Mouse (Mus musculus): ENCODE results near the gene Selenot.
"Not testable (repeated sequence)": the region's sequence is repeated elsewhere in the genome, so short reads cannot be mapped to it uniquely, and the experiment has no call there.

Gene Selenot

DNA sequence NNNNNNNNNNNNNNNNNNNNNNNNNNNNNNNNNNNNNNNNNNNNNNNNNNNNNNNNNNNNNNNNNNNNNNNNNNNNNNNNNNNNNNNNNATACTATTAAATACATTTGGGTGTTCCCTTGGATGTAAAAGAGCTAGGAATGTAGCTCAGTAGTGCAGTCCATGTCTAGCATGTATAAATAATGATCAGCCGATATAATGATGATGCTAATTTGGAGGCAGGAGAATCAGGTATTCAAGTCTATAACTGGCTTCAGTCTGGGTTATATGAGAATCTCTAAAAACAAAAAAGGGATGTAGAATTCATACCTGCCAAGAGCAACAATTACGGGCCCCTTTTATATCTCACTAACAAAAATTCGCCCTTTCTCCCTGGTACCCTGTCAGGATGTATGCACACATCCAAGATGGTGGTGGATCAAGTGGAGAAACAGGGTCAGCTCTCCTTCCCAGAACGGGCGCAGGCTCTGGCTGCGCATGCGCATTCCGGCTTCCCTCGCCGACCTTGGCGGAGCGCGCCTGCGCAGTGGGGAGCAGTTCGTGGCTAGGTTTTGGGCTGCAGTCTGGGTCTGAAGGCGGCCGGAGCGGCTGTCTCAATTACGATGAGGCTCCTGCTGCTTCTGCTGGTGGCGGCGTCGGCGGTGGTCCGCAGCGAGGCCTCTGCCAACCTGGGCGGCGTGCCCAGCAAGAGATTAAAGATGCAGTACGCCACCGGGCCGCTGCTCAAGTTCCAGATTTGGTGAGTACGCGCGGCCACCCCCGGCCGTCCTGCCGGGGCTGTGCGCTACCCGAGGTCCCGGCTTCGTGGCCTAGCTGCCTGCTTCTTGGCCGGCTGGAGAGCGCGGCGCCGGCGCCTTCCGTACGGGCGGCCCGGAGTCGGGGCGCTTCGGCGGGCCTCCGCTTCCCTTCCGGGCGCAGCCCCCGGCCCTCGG lies at the start of gene Selenot:
Gene Selenot, plus strand, starts transcription at position 500 of the 930 bp plus-strand sequence.
- peak; percentile 98 for DNase-seq (ENCODE audit: low spot score)

DNA sequence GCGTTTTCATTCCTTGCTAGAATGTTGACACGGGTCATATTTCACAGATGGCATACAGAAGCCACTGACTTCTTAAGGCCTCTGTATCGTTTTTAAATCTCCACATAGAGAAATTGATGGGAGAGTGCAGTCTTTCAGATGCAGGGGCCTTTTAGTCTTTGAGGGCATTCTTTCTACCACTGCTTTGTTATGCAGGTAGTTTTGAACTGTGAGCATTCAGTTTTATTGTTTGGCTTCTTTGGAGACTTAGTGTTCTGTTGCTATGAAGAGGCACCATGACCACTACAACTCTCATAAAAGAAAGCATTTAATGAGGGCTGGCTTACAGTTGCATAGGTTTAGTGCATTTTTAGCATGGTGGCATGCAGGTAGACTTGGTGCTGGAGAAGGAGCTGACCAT lies 39.9 kb upstream of the Selenot start:
- no peak for DNase-seq (ENCODE audit: low spot score)

DNA sequence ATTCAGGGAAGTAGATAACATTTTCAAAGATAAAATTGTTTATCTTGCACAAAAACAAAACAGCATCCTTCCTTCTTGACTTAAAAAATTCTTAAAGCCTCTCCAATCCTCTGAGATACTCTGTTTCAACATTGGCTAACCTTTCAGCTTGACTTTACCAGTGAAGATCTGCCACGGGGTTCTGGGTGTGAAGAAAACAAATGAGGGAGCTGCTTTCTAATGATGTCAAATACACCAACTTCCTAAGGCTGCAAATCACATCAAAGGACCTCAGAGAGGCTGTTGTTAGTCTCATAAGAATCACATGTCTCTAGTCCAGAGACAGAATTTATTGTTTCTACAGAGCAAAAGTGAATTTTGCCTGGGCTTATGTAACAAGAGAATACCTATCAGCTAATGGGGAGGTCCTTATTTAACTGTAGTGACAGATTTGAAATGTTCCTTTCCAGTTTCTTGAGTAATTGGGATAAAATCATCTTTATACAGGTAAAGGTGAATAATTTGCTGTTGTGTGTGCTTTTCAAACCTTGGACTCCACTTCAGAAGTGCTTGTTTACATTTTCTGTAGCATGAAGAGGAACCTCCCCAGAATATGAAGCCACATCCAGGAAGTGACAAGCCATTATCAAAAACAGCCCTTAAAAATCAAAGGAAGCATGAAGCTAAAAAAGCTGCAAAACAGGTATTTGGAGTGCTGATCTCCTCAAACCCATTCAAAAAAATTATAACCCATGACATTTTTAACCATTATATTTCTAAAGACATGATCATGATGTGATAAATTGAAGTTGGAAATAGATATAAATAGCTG lies 24.2 kb upstream of the Selenot start:
- DNase-seq (ENCODE audit: low spot score) = no peak

DNA sequence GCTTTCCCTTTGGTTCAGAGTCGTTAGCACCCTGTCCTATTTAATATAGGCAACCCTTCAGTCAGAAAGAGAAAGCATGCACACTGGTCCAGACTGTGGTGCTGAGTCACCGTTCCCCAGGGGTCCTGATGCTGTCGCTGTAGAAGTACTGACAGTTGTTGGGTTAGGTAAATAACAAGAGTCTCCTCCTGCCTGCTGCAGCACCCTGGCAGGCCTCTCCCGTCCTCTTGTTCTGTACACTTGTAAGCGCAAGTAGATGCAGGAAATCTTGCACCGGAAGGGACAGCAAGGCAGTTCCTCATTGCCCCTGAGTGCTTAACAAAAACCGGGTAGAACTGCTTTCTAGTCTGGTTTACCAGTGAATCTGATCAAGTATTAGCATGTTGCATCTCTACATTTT lies 19.8 kb upstream of the Selenot start:
- DNase-seq (ENCODE audit: low spot score) = no peak

DNA sequence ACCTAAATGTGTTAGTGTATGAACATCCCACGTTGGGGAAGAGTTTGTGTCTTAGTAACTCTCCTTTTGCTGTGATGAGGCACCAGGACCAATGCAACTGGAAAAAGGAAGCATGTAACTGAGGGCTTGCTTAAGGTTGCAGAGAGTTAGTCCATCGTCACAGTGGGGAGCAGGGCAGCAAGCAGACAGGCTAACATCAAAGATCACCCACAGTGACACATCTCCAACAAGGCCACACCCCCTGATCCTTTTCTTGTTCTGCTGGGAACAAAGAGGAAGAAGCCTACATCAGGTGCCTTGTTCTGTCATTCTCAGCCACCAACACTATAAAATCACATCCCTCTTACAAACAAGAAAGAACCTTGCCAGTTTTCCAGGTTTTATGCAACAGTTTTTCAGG lies 16.5 kb upstream of the Selenot start:
- DNase-seq (ENCODE audit: low spot score) = no peak

DNA sequence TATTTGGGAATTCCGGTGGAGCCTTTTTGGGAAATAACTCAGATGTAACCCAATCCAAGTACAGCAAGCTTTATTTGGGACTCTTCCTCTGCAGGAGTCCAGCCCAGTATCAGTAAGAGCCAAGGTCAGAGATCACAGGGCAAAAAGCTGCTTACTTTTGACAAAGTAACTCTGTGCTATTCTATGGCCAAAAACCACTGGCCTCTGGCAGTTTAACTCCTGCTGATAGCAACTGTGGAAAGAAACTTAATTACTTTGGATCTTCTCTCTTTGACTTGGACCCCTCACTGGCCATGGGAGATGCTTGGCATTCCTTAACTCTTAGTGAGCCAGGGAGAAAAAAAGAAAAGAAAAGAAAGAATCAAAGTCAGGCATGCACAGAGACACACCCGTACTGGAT lies 15.0 kb upstream of the Selenot start:
- no peak for DNase-seq (ENCODE audit: low spot score)

DNA sequence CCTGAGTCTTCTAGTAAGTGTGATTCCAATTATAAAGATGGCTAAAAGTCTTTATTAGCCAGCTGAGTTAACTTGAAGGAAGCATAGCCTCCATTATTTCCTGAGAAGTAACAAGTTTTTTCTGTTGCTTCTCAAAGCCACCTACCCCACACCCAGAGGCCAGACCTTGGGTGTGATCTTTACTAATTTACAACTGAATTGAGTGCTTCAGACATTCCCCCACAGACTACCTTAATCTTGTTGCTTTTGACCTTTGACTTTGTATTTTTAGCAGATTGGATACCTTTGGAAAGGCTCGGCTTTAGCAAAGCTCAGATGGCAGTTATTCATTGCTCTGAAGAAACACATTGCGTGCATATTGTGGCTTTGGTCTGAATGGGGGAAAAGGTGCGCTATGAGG lies 5.6 kb upstream of the Selenot start:
- DNase-seq (ENCODE audit: low spot score) = no peak

DNA sequence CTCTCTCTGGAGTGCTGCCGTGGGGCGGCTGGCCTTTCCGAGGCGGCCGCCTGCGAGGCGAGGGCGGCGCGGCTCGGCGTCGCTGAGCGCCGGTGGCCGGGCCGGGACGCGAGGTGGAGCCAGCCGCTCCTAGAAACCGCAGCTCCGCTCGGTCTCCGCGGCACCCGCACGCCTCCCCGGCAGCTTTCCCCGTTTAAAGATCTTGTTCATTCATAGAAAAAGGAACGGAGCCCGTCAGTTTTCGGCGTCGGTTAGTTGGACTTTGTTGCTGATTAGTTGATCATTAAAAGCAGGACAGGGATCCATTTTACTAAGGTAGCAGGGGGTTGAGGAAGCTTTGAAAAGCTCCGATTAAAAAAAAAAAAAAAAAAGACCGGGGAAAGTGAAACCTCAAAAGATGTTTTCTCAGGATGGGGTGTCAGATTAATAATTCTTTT lies 649 bp downstream of the Selenot start:
- no peak for DNase-seq (ENCODE audit: low spot score)

DNA sequence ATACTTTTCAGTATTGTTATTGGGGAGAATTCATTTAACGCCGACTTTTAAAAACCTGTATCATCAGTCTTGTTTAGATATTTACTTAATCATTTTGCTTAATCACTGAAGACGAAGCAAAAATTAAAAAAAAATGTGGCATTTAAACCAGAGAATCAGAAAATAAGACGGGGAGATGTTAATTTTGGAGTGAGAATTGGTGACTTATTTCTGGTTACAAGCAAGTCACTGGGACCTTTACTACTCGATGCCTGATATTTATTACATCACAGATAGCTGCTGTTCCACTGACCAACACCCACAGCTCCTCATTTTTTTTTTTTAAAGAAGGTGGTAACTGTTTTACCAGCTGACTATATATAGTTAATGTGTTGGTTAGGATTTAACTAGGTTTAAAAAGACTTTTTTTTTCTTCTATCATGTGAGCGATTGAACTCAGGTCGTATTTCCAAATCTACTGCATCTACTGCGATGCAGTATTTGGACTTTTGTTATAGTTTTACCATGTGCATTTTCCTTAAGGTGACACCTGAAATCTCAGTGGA lies 1.1 kb downstream of the Selenot start:
- no peak for DNase-seq (ENCODE audit: low spot score)

DNA sequence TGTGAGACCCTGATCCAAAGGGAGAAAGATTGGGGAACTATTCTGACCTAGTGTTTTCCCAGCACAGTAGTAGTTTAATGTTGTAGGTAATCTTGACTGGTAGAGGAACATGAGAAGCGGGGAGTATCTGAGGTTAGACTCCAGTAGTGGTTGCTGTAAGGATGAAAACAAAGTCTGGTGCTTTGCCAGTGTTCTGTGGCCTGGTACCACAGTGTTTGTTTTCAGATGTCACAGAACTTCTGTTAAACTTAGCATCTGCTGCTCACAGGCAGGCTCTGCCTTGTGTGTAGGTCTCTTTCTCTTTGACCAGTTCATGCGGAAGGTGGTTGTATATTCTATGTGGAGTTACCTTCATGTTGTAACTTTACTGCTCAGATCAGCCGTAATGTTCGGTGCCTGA lies 5.1 kb downstream of the Selenot start:
- no peak for DNase-seq (ENCODE audit: low spot score)

DNA sequence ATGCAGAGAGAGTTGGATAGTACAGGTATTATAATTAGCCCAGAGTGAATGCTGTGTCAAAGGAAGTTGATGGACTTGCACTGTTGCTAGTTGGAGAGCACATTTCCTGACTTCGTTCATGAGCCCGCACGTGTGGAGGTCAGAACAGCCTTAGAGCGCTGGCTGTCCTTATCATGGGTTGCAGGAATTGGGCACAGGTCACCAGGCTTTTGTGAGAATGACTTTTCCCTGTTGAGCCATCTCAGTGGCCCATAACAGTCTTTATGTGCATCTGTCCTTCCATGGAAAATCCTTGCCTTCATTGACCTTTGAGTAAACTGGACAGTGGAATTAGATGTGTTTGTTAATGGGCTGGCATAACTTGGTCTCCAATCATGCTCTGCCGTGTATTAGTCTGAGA lies 5.9 kb downstream of the Selenot start:
- no peak for DNase-seq (ENCODE audit: low spot score)

DNA sequence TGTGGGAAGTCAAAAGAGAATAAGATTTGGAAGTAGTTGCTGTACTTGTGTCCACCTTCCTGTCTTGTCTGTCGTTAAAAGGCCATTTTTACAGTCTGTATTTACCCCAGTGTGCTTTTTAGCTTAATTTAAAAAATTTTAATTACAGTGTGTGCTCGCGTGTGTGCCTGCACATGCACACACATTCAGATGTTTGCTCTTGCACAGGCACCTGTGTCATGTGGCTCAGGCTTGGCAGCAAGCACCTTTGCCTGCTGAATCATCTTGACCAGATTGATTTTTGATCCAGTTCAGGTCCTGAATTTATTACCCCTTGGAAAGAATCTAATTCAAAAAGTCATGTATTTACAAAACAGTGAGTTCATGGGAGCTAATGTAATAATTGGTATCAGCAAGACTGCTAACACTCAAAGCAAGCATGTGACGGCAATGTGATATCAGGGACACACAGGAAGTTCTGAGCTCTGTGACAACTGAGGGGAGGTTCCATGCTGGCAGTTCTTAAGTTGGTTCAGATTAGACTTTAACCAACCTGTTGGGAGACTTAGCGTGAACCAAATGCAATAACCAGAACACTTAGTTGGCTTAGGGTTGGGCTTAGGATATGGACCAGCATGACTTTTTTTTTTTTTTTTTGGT lies 6.5 kb downstream of the Selenot start:
- no peak for DNase-seq (ENCODE audit: low spot score)

DNA sequence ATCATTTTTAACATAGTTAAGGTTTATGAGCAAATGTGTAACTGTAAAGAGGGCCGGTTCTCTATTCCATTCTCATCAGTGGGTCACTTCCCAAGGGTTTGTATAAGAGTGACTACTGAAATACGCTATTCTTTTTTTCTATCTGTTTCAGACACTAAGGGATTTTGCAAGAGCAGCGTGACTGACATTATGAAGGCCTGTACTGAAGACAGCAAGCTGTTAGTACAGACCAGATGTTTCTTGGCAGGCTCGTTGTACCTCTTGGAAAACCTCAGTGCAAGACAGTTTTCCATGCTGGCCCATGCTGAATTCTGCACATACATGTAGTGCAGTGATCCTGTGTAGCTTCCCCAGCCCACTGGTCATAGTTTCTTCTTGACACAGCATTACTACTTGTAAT lies 14.1 kb downstream of the Selenot start:
- not testable (repeated sequence) for DNase-seq (ENCODE audit: low spot score)

DNA sequence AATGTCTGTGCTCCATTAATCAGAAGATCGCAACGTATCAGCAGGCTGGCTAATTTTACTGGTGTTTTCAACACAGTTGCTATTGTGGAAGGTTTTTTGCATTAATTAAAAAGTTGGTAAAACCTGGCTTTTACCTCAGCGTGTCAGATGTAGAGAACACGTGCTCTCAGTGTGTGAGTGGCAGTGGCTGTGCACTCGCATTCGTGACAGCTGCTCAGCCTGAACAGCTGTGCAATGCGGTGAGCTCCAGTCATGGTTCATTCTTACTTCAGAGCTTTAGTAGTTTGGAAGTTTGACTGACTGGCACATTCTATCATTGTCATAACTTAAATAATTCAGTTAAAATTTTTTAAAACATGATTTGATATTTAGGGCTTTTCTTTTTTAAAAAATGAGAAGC lies 16.2 kb downstream of the Selenot start:
- DNase-seq (ENCODE audit: low spot score) = not testable (repeated sequence)

DNA sequence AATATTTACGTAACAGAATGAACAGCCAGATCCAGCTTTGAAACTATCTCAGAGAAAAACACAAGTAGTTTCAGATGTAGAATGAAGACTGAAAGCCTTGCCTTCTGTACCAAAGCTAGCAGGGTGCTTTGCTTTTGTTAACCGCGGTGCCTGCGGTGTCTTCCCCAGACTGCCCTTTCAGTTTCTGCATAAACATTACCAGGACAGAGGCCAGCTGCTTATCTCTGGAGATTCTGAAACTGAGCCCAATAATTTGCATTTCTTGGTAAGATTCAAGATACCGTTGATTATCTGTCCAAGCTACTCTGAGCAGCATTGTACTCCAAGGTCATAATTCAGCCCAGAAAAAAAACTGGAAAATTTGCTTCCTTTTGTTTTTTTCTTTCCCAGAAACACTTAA lies 17.2 kb downstream of the Selenot start:
- peak; percentile 26 for DNase-seq (ENCODE audit: low spot score)

DNA sequence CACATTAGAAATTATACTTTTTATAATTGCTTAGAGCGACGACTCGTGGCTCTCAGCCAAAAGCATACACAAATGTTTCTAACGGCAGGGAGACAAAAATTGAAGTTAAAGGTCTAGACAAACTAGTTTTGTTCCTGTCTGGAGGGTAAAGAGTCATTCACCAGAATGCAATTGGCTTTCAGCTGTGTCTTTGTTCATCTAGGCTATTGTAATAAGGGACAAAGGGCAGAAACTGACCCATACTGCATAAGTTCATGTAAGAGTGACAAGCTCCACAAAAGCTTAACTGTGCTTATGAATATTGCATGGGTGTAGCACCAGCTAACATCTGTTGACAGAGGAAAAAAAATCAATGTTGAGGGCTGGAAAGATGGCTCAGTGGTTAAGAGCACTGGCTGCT lies 32.1 kb downstream of the Selenot start:
- DNase-seq (ENCODE audit: low spot score) = no peak

DNA sequence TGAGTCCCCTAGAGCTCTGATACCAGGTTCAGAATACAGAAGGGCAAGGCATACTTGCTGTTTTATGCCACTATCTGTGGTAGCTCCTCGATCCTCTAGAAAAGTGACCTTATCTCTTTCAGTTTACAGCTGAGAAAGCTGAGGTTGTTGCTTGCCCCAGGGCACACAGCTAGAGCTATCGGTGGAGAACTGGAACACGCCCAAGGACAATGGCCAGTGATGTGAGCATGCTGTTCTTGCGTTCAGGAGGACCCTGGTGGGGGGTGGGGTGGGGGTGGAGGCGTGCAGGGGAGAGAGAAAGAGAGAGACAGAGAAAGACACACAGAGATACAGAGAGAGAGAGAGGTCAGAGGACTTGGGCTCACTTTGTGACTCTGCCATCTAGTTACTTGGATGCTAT lies 33.5 kb downstream of the Selenot start:
- no peak for DNase-seq (ENCODE audit: low spot score)

DNA sequence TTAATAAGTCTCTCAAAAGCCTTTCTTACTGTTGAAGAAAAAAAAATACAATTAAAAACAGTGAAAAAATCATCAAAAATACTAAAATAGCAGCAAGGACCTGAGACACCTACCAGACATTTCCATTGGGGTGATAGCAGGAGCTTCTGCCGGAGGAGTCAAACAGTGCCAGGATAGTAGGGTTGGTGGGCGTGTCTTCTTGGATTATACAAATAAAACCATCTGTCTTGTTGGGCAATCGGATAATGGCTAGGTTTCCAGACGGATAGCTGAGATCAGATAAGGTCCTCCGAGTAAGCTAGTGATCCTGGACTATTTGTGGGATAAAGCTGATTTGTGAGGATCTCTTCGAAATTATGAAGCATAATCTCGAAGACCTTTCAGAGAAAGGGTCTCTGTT lies 44.6 kb downstream of the Selenot start:
- no peak for DNase-seq (ENCODE audit: low spot score)

DNA sequence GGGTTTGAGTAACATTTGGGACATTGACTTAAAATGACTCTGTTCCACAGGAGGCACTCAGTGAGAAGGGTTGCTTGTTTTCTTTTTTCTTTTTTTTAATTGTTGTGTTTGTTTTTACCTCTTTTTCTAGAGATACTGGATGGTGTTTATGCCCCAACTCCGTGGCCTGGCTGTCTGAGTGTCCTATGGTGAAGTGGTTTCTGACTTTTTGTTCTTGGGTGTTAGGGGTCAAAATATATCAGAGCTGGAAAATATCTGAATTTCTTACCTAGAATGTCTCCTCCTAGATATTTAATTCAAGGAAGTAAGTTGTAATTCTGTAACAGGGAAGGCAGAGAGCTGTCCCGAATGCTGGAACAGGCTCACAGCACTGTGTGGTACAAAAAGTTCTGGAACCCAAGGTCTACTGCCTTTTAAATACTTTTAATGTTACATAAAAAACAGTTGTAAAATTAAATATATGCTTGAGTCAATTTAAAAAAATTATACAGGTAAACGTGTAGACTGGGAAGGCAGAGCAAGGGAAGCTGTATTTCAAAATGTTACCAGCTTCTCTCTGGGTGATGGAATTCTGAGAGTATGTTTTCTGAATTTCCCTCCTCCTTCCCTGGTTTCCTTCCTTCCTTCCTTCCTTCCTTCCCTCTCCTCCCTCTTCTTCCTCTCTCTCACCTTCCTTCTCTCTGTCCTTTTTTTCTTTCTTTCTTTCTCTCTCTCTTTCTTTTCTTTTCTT lies 46.4 kb downstream of the Selenot start:
- no peak for DNase-seq (ENCODE audit: low spot score)

DNA sequence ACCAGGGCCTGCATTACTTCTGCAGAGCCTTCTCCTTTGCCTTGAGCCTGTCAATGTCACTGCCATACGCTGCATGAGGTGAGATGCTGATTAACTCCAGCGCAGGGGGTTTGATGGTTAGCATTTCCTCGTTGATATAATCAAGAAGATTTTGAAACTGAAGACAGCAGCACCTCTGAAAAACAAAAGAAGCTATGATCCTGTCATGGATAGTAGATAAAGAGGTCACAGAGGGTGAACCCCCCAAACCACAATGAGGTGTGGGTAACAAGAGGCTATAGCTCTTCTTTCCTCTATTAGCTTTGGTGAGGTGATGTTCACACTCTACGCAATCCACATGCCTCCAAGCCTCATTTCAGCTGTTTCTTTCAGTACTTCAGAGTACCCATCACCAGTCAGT lies 48.5 kb downstream of the Selenot start:
- DNase-seq (ENCODE audit: low spot score) = no peak

DNA sequence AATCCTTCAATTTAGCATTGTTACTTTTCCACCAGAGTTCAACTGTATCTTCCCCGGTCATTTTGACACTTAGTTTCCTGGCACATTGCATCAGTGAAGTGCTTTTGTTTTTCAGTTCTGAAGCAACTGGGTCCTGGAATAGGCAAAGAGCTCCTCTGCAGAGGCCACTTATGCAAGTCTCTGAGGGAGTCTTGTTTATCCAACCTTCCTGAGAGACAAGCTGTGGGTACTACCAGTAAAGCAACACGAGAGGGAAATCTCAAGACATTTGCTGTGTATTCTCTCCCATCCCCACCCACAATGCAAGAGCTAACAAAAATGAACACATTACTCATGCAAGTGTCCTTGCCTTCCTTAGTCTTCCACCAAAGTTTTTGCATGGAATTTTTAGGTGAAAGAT lies 55.3 kb downstream of the Selenot start:
- no peak for DNase-seq (ENCODE audit: low spot score)
